Mouse (Mus musculus): ENCODE results near the gene Cacul1. TPM values are rescaled to one million over a fixed set of nuclear protein-coding genes. Genes with fewer than 3 reads are reported as not detected.

The Cacul1 gene
- polyA plus RNA-seq, 1 experiment from 2014 or later, result 17.6 TPM

- Histone ChIP-seq H3K9ac (replicated peaks; ENCODE audit: low read depth, low read length) (no peak overlapping the region), H3K4me1 (replicated peaks; ENCODE audit: control insufficient read depth, insufficient read depth, low read length) (no peaks in the 10 kb centered on the region), H3K36me3 (ENCODE audit: control insufficient read depth, insufficient read depth) (peaks cover 3% of the 10 kb centered on the region; the same call in 1 of the 2 replicates), H3K27me3 (replicated peaks; ENCODE audit: control insufficient read depth, insufficient read depth, low read length) (no peaks in the 10 kb centered on the region), H3K27ac (ENCODE audit: low read length) (no peak overlapping the region), H3K9me3 (ENCODE audit: control insufficient read depth, low read length) (no peaks in the 10 kb centered on the region), H3K4me2 (ENCODE audit: low read length) (no peak overlapping the region), H3K4me3 (replicated peaks; ENCODE audit: low read length) (no peak overlapping the region)
- WGBS, result 81% methylated on average over 2 of the region's 2 CpGs
- ATAC-seq, result no peak
Observed at GRCm38 (mm10) chr19:60543302-60543701, 37.5 kb downstream of the Cacul1 start.

GRCm38 (mm10) chr19:60531897-60532296, 48.9 kb downstream of the Cacul1 start:
- ATAC-seq, result no peak
- no peaks in the 10 kb centered on the region for H3K4me1 ChIP-seq (replicated peaks; ENCODE audit: control insufficient read depth, insufficient read depth, low read length)
- peaks cover 5% of the 10 kb centered on the region for H3K36me3 ChIP-seq (ENCODE audit: control insufficient read depth, insufficient read depth)
- no peak overlapping the region for H3K9ac ChIP-seq (replicated peaks; ENCODE audit: low read depth, low read length)
- H3K27me3 ChIP-seq (replicated peaks; ENCODE audit: control insufficient read depth, insufficient read depth, low read length), result no peaks in the 10 kb centered on the region
- no peak overlapping the region for H3K27ac ChIP-seq (ENCODE audit: low read length)
- H3K4me2 ChIP-seq (ENCODE audit: low read length), result no peak overlapping the region
- 97% methylated on average over 2 of the region's 2 CpGs for WGBS
- no peaks in the 10 kb centered on the region for H3K9me3 ChIP-seq (ENCODE audit: control insufficient read depth, low read length)
- H3K4me3 ChIP-seq (replicated peaks; ENCODE audit: low read length), result no peak overlapping the region

GRCm38 (mm10) chr19:60530171-60530570, 50.7 kb downstream of the Cacul1 start:
- Histone ChIP-seq H3K4me2 (ENCODE audit: low read length) (no peak overlapping the region), H3K27me3 (replicated peaks; ENCODE audit: control insufficient read depth, insufficient read depth, low read length) (no peaks in the 10 kb centered on the region), H3K9ac (replicated peaks; ENCODE audit: low read depth, low read length) (no peak overlapping the region), H3K36me3 (ENCODE audit: control insufficient read depth, insufficient read depth) (peaks cover 5% of the 10 kb centered on the region), H3K4me3 (replicated peaks; ENCODE audit: low read length) (no peak overlapping the region), H3K9me3 (ENCODE audit: control insufficient read depth, low read length) (no peaks in the 10 kb centered on the region), H3K27ac (ENCODE audit: low read length) (no peak overlapping the region), H3K4me1 (replicated peaks; ENCODE audit: control insufficient read depth, insufficient read depth, low read length) (no peaks in the 10 kb centered on the region)
- WGBS, result 95% methylated on average over 1 of the region's 1 CpGs
- ATAC-seq, result no peak

GRCm38 (mm10) chr19:60529302-60529701, 51.5 kb downstream of the Cacul1 start:
- 95% methylated on average over 1 of the region's 1 CpGs for WGBS
- ATAC-seq, result no peak

GRCm38 (mm10) chr19:60528602-60529001, 52.2 kb downstream of the Cacul1 start:
- no peak for ATAC-seq
- Histone ChIP-seq H3K9me3 (ENCODE audit: control insufficient read depth, low read length) (no peaks in the 10 kb centered on the region), H3K4me2 (ENCODE audit: low read length) (no peak overlapping the region), H3K27ac (ENCODE audit: low read length) (no peak overlapping the region), H3K4me3 (replicated peaks; ENCODE audit: low read length) (no peak overlapping the region), H3K9ac (replicated peaks; ENCODE audit: low read depth, low read length) (no peak overlapping the region), H3K36me3 (ENCODE audit: control insufficient read depth, insufficient read depth) (peaks cover 5% of the 10 kb centered on the region), H3K27me3 (replicated peaks; ENCODE audit: control insufficient read depth, insufficient read depth, low read length) (no peaks in the 10 kb centered on the region), H3K4me1 (replicated peaks; ENCODE audit: control insufficient read depth, insufficient read depth, low read length) (no peaks in the 10 kb centered on the region)
- WGBS, result 90% methylated on average over 3 of the region's 3 CpGs

More at GRCm38 (mm10) chr19:60529302-60529701, 51.5 kb downstream of the Cacul1 start:
- Histone ChIP-seq H3K4me1 (replicated peaks; ENCODE audit: control insufficient read depth, insufficient read depth, low read length) (no peaks in the 10 kb centered on the region), H3K9me3 (ENCODE audit: control insufficient read depth, low read length) (no peaks in the 10 kb centered on the region), H3K9ac (replicated peaks; ENCODE audit: low read depth, low read length) (no peak overlapping the region), H3K27me3 (replicated peaks; ENCODE audit: control insufficient read depth, insufficient read depth, low read length) (no peaks in the 10 kb centered on the region), H3K4me3 (replicated peaks; ENCODE audit: low read length) (no peak overlapping the region), H3K27ac (ENCODE audit: low read length) (no peak overlapping the region), H3K4me2 (ENCODE audit: low read length) (no peak overlapping the region), H3K36me3 (ENCODE audit: control insufficient read depth, insufficient read depth) (peaks cover 5% of the 10 kb centered on the region)

GRCm38 (mm10) chr19:60526876-60527275, 53.9 kb downstream of the Cacul1 start:
- no peak overlapping the region for H3K4me3 ChIP-seq (replicated peaks; ENCODE audit: low read length)
- peaks cover 5% of the 10 kb centered on the region for H3K36me3 ChIP-seq (ENCODE audit: control insufficient read depth, insufficient read depth)
- no peak overlapping the region for H3K27ac ChIP-seq (ENCODE audit: low read length)
- H3K4me2 ChIP-seq (ENCODE audit: low read length), result no peak overlapping the region
- no peak overlapping the region for H3K9ac ChIP-seq (replicated peaks; ENCODE audit: low read depth, low read length)
- ATAC-seq, result no peak
- H3K4me1 ChIP-seq (replicated peaks; ENCODE audit: control insufficient read depth, insufficient read depth, low read length), result no peaks in the 10 kb centered on the region
- no peaks in the 10 kb centered on the region for H3K9me3 ChIP-seq (ENCODE audit: control insufficient read depth, low read length)
- H3K27me3 ChIP-seq (replicated peaks; ENCODE audit: control insufficient read depth, insufficient read depth, low read length), result no peaks in the 10 kb centered on the region
- 93% methylated on average over 4 of the region's 4 CpGs for WGBS

- no peak overlapping the region for H3K4me2 ChIP-seq (ENCODE audit: low read length)
- no peak overlapping the region for H3K27ac ChIP-seq (ENCODE audit: low read length)
- 88% methylated on average over 1 of the region's 1 CpGs for WGBS
- no peaks in the 10 kb centered on the region for H3K4me1 ChIP-seq (replicated peaks; ENCODE audit: control insufficient read depth, insufficient read depth, low read length)
- H3K9ac ChIP-seq (replicated peaks; ENCODE audit: low read depth, low read length), result no peak overlapping the region
- no peaks in the 10 kb centered on the region for H3K9me3 ChIP-seq (ENCODE audit: control insufficient read depth, low read length)
- H3K27me3 ChIP-seq (replicated peaks; ENCODE audit: control insufficient read depth, insufficient read depth, low read length), result no peaks in the 10 kb centered on the region
- no peak for ATAC-seq
- no peaks in the 10 kb centered on the region for H3K36me3 ChIP-seq (ENCODE audit: control insufficient read depth, insufficient read depth)
- H3K4me3 ChIP-seq (replicated peaks; ENCODE audit: low read length), result no peak overlapping the region
Observed at GRCm38 (mm10) chr19:60525086-60525485, 55.7 kb downstream of the Cacul1 start.

GRCm38 (mm10) chr19:60524678-60525077, 56.1 kb downstream of the Cacul1 start:
- no peak for ATAC-seq
- H3K4me1 ChIP-seq (replicated peaks; ENCODE audit: control insufficient read depth, insufficient read depth, low read length), result no peaks in the 10 kb centered on the region
- 87% methylated on average over 3 of the region's 3 CpGs for WGBS

GRCm38 (mm10) chr19:60520131-60520530, 60.7 kb downstream of the Cacul1 start:
- Histone ChIP-seq H3K9me3 (ENCODE audit: control insufficient read depth, low read length) (no peaks in the 10 kb centered on the region), H3K4me3 (replicated peaks; ENCODE audit: low read length) (no peak overlapping the region), H3K27ac (ENCODE audit: low read length) (no peak overlapping the region), H3K4me1 (replicated peaks; ENCODE audit: control insufficient read depth, insufficient read depth, low read length) (no peaks in the 10 kb centered on the region), H3K9ac (replicated peaks; ENCODE audit: low read depth, low read length) (no peak overlapping the region), H3K4me2 (ENCODE audit: low read length) (no peak overlapping the region), H3K27me3 (replicated peaks; ENCODE audit: control insufficient read depth, insufficient read depth, low read length) (no peaks in the 10 kb centered on the region), H3K36me3 (ENCODE audit: control insufficient read depth, insufficient read depth) (no peaks in the 10 kb centered on the region)
- 92% methylated on average over 3 of the region's 3 CpGs for WGBS
- no peak for ATAC-seq

More at GRCm38 (mm10) chr19:60524678-60525077, 56.1 kb downstream of the Cacul1 start:
- H3K9ac ChIP-seq (replicated peaks; ENCODE audit: low read depth, low read length), result no peak overlapping the region
- no peak overlapping the region for H3K27ac ChIP-seq (ENCODE audit: low read length)
- H3K36me3 ChIP-seq (ENCODE audit: control insufficient read depth, insufficient read depth), result no peaks in the 10 kb centered on the region
- no peak overlapping the region for H3K4me3 ChIP-seq (replicated peaks; ENCODE audit: low read length)
- no peaks in the 10 kb centered on the region for H3K27me3 ChIP-seq (replicated peaks; ENCODE audit: control insufficient read depth, insufficient read depth, low read length)
- H3K9me3 ChIP-seq (ENCODE audit: control insufficient read depth, low read length), result no peaks in the 10 kb centered on the region
- no peak overlapping the region for H3K4me2 ChIP-seq (ENCODE audit: low read length)

- no peak for ATAC-seq
- Histone ChIP-seq H3K27me3 (replicated peaks; ENCODE audit: control insufficient read depth, insufficient read depth, low read length) (no peaks in the 10 kb centered on the region), H3K4me2 (ENCODE audit: low read length) (no peak overlapping the region), H3K9ac (replicated peaks; ENCODE audit: low read depth, low read length) (no peak overlapping the region), H3K4me3 (replicated peaks; ENCODE audit: low read length) (no peak overlapping the region), H3K4me1 (replicated peaks; ENCODE audit: control insufficient read depth, insufficient read depth, low read length) (no peaks in the 10 kb centered on the region; the same call in 1 of the 2 replicates), H3K27ac (ENCODE audit: low read length) (no peak overlapping the region), H3K36me3 (ENCODE audit: control insufficient read depth, insufficient read depth) (no peaks in the 10 kb centered on the region), H3K9me3 (ENCODE audit: control insufficient read depth, low read length) (no peaks in the 10 kb centered on the region)
- WGBS, result 71% methylated on average over 2 of the region's 2 CpGs
Observed at GRCm38 (mm10) chr19:60515064-60515463, 65.8 kb downstream of the Cacul1 start.

All from forebrain, embryonic 16.5 days (tissue).